Mouse (Mus musculus): ENCODE measurements around the gene Pde8b. TPM values are rescaled to one million over a fixed set of nuclear protein-coding genes. Genes with fewer than 3 reads are reported as not detected.

Gene Pde8b
- total RNA-seq, 4 experiments from 2014 or later = 90.4 to 105 (median 99.5) TPM

DNA sequence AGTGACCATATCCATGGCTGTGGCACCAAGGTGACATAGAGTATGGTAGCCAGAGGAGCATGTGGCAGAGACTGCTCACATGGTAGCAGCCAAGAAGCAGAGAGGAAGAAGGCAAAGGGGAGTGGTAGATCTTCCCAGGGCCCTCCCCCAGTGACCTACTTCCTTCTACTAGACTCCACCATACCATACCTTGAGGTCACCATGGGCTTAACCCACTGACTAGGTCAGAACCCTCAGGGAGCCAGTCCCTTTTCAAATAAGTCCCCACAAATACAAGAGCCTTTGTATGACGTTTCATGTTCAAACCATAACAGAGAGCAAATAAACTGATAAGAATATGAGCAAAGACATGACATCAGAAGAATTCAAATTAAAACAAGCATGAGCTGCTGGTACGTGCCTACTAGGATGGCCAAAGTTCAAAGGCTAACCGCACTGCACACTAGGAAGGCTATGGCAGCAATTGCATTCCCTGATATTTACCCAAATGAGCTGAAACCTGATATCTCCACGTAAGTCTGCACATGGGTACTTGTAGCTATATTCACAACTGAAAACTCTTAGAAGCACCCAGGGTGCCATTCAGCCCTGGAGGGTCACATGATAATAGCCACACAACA is 109.6 kb downstream of the Pde8b start:
- DNase-seq (ENCODE audit: low spot score in 2 of 2) = no peak

DNA sequence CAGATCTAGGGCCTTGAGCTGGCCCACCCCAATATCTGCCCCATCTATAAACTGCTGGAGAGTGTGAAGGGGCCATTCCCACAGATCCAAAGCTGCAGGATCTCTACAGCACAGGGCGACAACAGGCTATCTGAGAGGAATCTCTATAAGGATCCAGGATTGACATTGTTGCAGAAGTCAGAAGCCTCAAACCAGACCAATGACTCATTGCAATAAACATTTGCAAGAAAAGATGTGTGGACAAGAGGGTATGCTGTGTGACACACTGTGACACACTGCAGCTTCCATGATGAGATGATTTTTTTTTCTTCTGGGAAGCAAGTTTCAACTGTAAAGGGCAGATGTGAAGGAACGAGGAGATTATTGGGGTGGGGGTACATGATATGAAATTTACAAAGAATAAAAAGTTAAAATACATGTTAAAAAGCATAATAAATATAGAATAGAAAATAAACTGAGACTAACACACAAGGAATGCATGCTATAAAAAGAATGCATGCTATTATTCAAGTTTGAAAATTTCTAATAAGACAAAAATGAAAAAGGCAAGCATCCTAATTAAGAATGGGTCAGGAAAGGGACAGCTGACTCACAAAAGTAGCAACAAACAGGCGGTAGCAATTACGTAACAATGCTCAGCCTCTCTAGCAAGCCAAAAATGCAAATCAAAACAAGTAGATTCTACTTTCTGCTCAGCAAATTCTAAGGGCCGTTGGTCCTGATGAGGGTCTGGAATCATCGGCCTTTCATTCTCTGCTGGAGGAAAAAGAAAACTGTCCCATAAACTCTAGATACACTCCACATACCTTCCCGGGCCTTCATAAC is 114.6 kb downstream of the Pde8b start:
- no peak for DNase-seq (ENCODE audit: low spot score in 2 of 2)

DNA sequence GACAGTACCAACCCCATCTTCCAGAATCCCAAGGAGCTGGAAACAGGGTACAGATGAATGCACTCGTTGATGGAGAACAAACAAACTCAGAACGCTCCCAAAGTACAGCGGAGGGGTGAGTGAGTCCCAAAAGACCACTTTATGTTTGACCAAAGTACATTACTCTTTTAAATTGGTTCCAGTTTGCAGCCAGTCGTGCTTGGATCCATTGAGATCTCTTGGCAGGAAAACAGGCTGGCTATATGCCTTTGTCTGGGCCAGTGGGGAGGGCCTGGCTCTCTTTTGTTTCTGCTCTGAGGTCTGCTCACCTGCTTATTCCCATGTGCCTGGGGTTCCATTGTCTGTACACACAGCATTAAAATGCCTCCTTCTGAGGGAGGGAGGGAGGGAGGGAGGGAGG is 118.3 kb downstream of the Pde8b start:
- no peak for DNase-seq (ENCODE audit: low spot score in 2 of 2)

DNA sequence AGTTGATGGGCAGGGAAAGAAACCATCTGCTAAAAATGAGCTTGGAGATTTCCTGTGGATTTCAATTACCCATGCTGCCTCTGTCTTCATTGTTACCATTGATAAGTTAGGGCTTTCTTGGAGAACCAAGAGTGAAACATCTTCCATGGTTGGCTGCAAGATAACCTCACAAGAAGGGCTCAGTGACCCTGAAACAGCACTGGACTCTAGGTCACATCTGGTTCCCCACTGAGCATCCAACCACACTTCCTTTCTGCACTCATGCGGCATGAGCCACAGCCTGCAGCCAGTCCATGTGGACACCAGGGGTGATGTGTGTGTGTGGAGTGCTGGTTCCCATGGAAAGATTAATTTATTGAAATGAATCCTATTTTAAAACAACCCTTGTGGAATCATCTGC is 119.1 kb downstream of the Pde8b start:
- DNase-seq (ENCODE audit: low spot score in 2 of 2) = no peak

DNA sequence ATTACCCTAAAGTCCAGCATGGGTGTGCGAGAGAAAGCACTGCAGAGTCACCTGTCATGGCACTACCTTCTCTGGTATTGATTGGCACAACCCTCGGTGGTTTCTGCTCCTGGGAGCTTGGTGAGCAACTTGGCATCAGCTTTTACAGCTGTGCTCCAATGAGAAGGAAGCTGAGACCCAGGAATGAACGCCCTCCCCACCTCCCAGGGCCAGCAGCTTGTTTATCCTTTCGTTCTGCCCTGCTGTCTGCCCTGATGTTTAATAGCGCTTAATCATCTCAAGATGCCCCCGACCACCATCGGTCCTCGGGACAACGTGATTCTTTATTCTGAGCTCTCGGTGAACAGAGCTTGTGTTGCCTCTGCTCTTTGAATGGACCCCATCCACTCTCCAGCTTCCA is 122.8 kb downstream of the Pde8b start:
- DNase-seq (ENCODE audit: low spot score in 2 of 2) = no peak

DNA sequence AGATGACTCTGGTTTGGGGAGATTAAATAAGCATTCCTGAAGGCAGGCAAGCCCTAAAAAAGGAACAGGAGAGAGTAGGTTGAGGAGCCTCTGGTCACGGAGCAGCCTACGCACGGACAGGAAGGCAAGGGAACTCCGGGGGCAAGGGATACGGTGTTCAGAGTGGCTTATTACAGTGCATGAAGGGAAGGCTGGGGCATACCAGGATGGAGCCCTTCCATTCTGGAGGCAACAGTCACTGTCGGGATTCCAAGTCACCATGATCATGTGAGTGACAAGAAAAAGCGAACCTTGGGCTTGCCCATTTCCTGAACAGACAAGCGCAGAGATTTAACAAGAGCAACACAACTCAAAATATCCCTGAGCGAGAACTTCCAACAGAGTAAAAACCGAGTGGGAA is 123.3 kb downstream of the Pde8b start:
- no peak for DNase-seq (ENCODE audit: low spot score in 2 of 2)

DNA sequence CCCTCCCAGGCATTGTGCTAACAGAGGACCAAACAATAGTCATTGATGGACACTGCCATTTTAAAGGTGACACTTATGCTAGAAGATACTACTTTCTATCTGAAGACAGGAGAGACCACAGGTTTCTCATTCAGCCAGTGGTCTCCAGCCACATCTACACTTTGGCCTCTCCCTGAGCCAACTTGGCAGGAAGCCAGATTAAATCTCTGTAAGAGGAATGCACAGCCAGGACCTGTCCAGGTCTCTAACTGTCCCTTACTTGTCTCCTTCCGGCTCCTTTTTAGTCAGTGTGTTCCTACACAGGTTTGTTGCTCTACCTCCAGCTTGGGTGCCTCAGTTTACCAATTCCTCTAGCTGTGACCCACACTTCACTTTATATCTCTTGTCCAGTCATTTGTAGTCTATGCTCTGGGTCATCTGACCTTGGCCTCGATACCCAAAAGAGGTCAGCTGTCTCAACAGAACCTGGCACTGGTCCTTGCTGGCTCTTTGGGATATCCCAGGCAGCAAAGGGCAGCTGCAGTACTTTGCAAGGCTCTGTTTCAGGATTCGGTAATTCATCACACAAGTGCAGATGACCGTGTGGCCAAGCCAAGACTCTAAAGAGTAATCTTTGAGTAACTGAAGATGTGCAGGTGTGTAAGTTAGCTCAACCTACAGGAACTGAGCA is 124.5 kb downstream of the Pde8b start:
- DNase-seq (ENCODE audit: low spot score in 2 of 2) = no peak

DNA sequence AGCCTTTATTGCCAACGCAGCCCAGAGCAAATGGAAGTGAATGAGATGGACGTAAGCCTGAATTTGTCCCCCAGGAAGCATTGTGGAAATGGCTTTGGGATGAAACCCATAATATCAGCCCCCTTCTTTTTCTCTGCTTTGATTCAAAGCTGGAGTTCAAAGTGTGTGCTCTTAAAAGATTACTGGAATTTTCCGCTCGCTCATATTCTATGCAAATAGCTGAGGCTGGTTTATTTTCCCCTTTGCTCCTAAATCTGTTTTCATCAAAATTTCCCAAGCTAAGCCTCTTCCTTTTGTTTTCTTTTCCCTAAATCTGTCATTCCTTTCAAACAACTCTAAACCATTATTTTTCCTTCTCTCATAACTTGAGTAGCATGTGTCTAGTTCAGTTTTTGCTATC is 129.6 kb downstream of the Pde8b start:
- DNase-seq (ENCODE audit: low spot score in 2 of 2) = no peak

DNA sequence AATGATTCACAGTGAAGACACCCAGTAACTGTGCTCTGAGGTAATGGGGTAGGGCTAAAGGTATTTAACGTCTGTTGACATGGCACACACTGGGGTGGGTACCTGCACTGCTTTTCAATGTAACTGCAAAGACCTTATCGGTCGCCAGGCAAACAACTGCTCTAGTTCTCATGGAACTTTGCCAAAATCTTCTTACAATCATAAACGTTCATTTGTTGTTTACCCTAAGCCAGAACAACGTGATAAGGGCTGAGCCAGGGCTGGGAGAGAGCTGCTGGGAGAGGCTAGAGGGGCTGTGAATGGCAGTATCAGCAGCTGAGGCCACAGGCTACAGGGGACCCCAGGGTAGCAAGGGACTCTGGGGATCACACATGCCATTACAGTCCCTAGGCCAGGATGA is 136.4 kb downstream of the Pde8b start:
- DNase-seq (ENCODE audit: low spot score in 2 of 2) = no peak

DNA sequence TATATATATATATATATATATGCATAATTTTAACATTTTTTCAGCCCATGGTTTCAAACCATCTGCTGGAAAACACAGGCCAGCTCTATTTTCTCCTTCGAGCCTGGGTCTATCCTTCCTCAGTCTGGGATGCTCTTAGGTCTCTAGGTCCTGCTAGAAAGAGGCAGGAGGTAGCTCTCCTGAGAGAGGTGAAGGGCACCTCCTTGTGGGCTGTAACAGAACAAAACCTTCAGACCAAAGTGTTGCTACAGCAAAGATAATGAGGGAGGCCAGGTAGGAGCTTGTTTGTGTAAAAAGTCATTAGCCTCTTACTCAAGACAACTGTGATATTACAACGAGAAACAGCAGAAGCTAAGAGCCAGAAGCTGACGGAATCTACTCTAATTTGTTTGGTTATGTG is 140.6 kb downstream of the Pde8b start:
- no peak for DNase-seq (ENCODE audit: low spot score in 2 of 2)

DNA sequence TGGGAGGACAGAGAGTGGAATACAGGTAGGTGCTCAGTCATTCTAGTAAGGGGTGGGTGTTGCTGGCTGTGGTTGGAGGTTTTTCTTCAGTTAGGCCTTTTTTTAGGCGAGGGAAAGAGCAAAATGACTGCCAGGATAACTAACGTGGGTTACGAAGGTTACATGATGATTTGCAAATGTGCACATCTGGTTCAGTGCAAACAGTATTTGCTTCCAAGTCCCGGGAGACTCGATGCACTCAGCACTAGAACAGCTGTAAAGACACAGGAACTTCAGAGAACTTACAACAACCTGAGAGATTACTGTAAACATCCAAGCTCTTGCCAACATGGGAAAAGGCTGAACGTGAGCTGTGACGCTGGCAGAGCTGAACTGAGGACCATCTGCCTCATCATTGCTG is 142.1 kb downstream of the Pde8b start:
- DNase-seq (ENCODE audit: low spot score in 2 of 2) = no peak

DNA sequence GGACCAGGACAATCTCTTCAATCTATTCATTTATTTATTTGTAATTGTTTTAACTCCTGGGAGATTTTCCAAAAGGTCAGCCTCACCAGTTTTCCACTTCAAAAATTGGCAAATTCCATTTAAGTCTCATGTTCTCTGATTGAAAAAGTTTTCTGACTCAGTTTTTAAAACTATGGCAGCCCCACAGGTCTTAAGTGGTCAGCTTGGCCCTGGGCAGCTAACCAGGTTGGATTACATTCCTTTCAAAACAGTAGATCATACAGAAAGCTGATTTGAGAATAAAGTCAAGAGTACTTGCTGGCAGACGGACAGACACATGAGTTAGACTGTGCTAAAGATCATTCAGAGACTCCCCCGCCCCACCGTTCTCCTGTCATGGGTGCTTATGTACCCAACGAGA is 145.3 kb downstream of the Pde8b start:
- no peak for DNase-seq (ENCODE audit: low spot score in 2 of 2)

DNA sequence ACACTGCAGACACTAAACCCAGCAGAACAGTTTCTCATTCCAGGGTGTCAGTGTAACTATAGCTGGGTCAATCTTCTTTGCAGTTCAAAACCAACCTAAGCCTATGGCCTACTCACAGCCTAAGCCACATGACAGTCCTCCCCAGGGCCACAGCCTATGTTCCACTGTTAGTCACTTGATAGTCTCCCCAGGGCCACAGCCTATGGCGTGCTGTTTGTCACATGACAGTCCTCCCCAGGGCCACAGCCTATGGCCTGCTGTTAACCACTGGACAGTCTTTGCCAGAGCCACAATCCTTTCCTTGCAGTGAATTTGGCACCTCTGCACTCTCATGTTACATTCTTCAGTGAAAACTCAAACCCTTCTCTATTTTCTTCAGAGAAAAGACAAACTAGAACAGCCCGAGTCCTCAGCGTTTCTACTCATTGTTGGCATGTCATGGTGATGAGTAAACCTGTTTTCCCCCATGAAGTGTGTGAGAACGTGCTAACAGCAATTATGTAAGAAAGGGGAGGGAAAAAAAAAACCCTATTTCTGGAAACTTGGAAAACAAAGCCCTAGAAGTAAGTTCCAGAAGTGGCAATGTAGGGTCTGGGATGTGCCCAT is 147.0 kb downstream of the Pde8b start:
- DNase-seq (ENCODE audit: low spot score in 2 of 2) = no peak

DNA sequence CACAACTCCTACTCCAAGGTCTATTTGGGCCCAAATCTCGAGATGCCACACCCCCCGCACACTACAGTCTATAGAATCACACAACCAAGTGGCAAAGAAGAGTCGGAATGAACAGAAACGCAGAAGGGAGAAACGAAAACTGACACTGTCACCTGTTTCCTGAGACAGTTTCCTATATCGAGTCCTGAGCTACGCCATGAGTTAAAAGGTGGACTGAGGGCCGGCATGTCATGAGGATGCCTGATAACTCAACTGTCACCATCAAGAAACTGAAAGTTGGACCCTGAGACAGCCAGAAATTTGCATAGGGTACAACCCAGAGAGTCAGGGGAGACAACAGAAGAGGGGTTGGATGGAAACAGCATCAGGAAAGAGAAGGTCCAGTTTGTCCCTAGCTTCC is 148.8 kb downstream of the Pde8b start:
- no peak for DNase-seq (ENCODE audit: low spot score in 2 of 2)

DNA sequence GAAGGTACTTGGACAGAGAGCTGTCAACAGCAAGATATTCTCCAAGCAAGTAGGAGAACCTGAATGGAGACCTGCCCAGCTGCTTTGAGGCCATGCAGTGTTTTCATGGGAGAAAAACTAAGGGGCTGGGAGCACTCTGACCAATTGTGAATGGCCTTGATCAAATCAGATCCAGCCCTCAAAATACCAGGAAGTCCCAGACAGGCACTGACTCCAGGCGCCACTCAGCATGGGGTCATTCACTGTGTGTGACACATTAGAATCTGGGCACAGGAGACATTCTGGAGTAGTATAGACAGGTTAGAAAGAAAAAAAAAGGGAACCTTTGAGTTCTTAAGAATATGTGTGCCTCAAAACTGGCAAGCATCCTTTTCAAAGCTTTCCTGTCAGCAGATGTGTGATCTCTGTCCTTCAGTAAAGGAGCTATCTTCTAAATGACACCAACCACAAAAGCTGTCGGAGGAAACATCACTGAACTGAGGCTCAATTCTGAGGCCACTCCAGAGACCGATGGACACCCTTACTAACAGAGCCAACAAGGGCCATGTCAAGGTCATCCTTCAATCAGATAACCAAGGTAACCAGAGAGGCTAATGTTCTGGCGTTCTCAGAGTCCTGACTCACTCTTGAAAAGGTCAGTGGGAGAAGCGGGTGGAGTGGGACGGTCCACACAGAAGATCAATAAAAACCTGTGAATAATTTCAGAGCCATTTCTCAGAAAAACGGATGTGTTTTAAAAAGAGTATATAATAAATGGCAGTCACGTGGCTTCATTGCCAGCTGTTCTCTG is 151.0 kb downstream of the Pde8b start:
- no peak for DNase-seq (ENCODE audit: low spot score in 2 of 2)

DNA sequence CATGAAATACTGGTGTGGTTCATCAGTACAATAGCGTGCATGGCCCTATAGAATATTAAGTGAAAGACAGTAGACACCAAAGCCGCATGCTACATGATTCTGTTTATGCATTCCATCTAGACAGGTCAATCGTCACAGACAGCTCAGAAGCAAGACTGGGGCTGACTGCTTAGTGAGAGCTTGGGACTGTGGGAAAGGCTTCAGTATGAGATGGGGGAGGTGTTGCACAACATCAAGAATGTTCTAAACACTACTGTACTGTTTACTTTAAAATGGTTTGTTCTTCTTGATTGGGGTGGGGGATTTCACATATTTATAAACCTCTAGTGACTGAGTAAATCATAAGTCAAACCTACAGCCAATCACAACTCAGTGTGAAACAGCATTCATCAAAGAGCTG is 153.5 kb downstream of the Pde8b start:
- DNase-seq (ENCODE audit: low spot score in 2 of 2) = no peak

DNA sequence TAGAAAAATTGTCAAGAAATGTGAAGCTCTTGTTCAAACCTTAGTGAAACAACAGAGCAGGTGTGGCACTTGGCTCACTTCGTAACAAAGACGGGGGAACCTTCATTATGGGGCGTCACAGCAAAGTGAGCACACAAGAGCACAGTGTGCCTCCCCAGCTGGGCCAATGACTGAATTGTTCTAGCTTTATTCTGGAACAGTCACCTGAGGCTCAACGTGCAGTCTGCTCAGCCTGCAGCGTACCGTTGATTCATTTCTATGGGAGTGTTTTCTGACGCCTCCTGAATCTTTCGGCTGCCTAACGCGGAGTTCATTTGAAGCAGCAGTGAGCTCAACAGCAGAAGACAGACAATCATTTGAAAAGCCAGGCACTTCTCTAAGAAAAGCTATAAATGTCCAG is 154.3 kb downstream of the Pde8b start:
- no peak for DNase-seq (ENCODE audit: low spot score in 2 of 2)

DNA sequence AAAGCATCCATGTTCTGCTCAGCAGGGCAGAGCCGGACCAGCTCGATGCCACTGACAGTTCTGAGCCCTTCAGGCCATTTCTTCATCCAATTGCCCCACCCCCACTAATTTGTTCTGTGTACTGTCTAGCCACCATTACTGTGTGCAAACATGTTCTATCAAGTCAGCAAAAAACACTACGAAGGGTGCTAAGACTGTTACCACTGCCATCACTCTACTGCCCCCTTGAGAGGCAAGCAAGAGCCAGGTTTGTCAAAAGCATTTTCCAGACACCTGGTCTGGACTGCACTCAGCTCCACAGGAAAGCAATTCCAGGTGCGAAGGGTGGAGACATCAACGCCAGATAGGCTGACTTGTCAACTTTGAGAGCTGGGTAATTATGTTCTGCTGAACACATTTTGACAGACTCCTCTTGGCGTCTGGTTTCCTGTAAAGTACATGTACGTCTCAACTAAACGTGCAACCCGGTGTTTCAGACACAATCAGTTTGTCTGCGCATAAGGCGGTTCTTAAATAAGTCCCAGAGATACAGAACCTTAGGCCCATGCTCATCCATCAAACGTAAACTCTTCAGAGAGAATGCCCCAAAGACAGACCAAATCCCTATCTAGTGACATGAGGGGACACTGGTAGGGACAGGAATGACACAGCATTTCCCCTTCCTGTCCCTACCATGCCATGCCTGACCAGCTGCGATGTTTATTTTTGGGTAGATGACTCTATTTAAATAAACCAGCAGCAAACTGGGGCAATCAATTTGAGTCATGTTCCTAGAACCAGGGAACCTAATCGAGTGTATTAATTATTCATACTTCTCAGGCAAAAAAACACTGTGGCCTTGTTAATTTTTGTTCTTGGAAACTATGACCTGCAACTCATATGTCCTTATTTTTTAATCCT is 158.3 kb downstream of the Pde8b start:
- no peak for DNase-seq (ENCODE audit: low spot score in 2 of 2)

DNA sequence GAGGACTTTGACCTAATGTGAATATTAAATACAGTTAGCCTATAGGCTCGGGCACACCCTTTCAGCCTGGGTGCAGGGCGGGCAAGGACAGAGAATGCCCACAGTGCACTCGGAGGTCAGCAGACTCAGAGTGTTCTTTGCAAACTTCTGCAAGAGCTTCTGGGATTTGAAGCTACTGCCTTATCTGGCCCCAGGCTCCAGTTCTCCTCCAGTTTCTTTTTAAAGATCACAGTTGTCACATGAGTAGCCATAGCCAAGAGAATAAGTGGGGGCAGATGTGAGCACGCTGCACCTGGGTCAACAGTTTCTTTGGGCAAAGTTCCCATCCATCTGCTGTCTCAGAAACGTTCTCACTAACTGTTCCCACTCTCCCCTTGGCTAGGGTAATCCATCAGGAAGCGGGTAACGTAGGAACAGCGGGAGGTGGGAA is 162.8 kb downstream of the Pde8b start:
- peak in 1 of 2 experiments; percentile 49 for DNase-seq (ENCODE audit: low spot score in 2 of 2)

DNA sequence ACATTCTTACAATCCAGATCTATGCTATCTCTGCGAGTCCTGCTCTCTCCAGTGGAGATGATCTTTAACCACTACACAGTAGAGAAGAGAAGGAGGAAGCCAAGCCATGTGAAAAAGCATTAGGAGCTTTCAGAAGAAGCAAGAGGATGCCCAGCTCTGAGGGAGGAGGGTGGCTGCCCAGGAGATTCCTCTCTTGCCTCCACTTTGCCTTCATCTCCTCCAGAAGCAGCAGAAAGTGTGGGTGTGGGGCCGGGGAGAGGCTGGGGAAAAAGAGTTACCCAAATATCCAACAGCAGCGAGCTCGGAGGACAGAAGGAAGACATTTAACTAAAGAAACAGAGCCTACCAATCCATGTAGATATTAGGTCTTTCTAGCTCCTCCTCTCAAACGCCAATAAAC is 164.1 kb downstream of the Pde8b start:
- DNase-seq (ENCODE audit: low spot score in 2 of 2) = no peak
